Mouse (Mus musculus): Measurements from ENCODE around the gene Fam57b.

Gene Fam57b

DNA sequence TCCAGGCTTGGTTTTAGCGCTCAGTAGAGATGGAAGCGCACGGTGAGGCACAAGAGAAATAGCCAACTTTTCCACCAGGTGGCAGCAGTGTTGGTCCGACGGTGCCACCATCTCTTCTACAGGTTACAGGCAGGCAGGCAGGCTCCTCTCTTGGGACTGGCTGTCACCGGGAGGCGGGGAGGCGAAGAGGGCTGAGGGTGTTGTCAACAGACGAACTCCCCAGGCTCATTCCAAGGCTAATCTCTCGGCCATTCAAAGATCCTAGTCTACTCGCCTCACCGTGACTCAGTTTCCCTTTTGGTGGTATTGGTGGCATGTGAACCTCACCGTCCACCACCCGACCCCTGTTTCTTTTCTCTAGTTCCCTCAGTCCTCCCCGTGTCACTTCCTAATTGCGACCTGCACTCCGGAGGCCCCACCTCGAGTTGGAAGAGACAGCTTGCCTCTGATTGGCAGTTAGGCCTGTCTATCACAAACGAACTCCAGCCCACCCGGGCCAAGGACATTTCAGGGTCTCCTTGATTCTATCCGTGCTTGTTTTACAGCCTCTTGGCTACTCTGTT lies 34.6 kb downstream of the Fam57b start:
- peak; percentile 78 for DNase-seq

DNA sequence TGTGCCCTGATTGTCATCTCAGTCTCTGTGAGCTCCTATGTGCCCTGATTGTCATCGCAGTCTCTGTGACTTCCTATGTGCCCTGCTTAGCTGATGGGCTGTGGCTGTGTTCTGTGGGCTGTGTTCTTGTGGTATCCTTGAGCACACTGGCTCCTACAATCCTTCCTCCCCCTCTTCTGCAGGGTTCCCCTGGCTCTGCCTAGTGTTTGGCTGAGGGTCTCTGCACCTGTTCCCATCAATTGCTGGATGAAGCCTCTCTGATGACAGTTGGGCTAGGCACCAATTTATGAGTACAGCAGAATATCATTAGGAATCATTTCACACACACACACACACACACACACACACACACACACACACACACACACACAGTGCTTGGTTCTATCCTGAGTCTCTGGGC lies 35.8 kb downstream of the Fam57b start:
- no peak for DNase-seq

DNA sequence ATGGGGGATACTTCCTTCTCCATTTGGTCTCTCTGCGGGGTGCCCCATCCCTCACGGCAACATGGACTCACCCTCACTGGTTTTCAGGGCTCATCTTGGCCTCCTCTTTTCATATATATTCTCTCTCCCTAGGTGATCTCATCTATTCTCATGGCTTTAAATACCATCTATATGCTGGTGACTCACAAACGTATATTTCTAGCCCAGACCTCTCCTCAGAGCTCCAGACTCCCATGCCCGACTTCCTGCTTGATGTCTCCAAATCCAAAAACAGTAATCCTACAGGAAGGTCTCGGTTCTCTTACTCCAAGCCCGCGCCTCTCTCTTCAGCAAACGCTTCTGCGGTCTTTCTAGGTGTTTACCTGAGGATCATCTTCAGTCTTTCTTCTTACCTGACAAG lies 45.8 kb downstream of the Fam57b start:
- DNase-seq: no peak

DNA sequence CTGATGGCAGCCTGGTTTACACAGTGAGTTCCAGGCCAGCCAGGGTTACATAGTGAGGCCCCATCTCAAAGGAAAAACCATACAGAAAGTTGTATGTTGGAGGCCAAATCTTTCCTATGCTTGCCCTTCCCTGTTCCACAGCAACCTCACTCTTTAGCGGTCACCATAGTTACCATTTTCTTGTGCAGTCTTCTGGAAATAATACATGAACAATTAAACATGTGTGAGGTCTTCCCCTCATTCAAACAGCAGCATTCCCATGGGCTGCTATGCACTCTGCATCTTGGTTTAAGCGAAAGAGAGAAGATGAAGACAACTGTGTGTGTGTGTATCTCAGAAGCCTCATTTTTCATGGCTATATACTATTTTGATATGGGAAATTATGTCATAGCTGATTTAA lies 48.0 kb downstream of the Fam57b start:
- DNase-seq: no peak

DNA sequence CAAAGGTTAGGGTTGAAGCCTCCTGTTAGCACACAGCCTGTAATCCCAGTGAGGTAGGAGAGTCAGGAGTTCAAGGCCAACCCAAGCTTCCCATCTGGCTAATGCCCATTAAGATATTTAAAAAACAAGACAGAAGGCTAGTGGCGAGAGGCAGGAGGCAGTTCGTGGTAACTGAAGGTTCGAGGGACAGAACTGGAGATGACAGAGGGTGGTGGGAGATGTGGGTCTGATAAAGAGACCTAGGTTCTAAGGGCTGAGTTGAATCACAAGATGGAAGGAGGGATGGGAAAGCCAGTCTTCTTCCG lies 49.6 kb downstream of the Fam57b start, which contains the start of gene Doc2a:
TSS of gene Doc2a (plus strand) at position 301 of the 305 bp plus-strand sequence.
- DNase-seq: no peak

DNA sequence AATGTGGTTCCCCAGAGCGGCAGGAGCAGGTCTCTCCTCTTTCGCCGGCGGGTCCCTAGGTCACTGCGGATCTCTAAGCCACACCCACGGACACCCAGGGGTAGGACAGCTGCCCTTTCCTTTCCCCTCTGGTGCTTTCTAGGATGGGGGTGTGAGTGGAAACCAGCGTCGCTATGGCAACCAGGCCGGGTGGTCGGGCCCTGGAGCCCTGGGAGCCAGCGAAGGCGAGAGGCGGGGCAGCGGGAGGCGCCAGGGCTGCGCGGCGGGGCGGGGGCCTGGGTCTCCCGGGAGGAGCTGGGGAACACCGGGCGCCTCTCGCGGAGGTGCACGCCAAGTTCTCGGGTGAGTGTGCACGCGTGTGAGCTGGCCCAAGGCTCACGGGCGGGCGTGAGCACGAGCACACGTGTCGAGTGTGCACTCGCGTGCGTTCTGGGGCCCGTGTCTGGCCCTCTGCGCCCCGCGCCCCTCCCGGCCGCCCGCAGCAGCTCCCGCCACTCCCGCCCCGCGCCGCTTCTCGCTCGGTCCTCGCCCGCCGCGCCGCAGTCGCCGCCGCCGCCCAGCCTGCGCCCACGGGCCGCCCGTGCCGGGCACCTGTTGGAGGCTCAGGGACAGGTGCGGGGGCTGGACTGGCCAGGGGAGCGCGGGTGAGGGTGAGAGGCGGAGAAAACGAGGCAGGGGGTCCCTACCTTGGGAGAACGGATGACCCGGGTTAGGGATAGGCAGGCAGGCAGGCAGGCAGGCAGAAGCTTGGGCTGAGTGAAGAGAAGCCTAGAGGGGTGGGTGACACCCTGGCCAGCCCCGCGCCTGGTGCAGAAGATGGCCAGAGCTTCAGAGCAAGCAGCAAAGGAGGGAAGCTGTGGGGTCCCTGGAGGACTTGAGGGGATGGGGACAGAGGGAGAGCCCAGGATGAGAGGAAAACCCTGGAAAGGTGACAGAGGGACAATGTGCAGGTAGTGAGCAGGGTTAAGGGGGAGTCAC lies 50.2 kb downstream of the Fam57b start:
- no peak for DNase-seq

DNA sequence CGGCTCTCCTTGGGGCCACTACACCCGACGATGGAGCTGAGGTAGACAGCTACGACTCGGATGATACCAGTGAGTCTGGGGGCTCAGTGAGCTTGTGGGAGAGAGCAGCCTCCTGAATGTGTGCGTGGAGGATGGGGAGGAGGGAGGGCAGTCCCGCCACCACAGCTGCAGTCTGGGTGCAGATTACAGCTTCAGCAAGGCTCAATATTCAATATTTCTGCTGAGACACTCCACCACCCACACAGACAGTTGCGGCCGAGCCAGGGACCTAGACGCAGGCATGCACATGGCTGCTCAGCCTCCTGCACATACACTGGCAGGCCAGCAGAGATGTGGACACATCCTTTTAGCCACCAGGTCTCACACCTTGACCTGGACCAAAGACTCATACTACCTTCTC lies 51.3 kb downstream of the Fam57b start:
- DNase-seq: no peak

DNA sequence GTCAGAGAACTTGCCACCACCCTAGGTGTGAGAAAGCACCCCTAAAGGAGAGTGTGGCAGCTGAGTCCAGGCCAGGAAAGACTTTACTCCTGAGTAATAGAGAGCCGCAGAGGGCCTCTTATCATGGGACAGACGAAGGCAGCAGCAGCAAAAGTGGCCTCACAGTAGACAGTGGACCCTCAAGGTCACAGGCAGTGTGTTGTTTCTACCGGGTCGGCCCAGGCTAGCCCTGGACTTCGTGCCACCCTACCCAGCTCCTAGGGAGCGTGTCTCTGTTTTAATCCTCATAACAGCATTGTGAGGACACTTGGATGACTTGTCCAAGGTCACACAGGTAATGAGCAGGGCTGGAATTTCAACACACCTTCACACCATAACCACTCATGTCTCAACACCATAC lies 52.7 kb downstream of the Fam57b start:
- DNase-seq: no peak

DNA sequence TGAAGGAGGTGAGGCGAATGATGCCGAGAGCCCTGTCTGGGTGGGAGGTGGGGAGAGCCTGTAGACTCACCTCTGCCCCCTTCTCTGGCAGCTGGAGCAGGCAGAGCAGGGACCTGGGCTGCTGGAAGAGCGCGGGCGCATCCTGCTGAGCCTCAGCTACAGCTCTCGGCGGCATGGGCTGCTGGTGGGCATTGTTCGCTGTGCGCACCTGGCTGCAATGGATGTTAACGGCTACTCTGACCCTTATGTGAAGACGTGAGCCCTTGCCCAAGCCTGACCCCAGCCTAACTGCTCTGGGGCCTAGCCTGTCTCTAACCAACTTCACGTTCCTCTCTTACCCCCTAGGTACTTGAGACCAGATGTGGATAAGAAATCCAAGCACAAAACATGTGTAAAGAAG lies 53.7 kb downstream of the Fam57b start:
- no peak for DNase-seq

DNA sequence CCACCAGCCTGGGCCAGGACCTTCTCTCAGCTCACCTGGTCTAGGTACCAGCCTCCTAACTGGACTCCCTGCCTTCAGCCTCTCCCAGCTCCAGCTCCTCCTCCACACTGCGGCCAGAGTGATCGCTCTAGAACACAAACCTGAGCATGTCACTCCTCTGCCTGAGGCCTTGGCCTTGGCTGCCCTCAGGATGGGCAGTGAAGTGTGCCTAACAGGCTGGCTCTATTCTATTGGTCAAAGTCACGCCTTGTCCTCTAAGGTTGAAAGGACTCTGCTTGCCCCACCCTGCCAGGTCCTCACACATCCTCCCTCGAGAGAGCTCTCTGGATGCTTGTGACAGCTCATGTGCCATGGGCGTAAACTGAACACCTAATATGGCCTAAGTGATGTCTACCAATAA lies 56.0 kb downstream of the Fam57b start:
- no peak for DNase-seq

DNA sequence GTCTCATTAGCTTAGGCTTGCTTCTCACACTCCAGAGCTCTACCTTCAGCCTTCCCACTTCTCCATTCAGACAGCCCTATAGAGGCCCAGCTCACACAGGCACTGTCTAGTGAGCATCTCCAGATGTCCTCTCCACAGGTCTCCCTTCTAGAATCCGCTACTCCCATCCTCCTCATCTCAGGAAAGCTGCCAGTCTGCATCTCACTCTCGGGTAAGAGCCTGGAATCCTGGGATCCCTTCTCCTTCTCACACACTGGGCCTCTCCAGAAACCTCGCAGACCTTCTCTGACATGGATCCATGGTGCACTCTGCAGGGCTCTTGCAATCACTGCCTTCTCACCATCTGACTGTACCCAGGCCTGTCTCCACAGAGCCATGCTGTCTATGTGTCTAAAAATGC lies 58.2 kb downstream of the Fam57b start:
- no peak for DNase-seq

DNA sequence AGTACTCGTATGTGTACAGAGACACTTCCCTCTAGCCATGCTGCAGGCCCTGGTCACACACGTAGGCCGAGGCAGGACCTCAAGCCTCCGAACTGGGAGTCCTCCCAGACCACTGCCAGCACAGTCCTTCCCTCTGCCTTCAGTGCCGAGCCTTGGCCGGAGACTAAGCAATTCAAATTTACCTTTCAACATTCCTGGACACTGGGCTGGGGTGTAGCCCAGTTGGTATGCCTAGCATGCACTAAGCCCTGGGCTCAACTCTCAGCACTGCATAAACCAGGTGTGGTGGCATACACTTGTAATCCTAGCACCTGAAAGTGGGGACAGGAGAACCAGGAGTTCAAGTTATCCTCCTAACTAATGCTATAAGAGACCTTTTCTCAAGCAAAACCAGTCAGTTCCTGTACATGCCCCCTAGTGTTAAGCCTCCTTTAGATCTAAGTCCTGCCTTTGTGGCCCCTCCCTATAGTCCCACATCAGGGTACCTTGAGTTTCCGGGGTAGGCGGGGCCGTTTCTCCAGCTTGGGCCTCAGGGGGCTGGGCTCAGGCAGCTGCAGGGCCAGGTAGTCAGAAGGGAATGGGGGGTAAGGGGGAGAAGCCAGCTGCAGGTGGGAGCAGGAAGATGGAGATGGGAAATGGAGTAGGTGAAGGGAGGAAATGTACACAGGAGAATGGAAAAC lies 59.4 kb downstream of the Fam57b start:
- no peak for DNase-seq

DNA sequence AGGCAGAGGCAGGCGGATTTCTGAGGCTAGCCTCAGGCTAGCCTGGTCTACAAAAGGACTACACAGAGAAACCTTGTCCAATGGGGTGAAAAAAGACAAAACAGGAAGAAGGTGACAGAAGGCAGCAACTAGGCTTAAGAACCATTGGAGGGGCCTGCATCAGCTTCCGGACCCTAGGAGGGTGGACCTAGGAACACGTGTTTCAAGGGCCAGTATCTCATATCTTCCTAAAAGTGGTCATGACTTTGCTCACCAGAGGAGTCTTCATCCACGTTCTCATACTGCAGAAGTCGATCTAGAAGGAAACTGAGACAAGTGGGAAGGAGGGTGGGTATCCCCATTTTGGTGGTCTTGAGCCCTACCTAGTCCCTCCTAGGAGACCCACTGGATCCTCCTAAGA lies 63.5 kb downstream of the Fam57b start:
- DNase-seq: no peak

DNA sequence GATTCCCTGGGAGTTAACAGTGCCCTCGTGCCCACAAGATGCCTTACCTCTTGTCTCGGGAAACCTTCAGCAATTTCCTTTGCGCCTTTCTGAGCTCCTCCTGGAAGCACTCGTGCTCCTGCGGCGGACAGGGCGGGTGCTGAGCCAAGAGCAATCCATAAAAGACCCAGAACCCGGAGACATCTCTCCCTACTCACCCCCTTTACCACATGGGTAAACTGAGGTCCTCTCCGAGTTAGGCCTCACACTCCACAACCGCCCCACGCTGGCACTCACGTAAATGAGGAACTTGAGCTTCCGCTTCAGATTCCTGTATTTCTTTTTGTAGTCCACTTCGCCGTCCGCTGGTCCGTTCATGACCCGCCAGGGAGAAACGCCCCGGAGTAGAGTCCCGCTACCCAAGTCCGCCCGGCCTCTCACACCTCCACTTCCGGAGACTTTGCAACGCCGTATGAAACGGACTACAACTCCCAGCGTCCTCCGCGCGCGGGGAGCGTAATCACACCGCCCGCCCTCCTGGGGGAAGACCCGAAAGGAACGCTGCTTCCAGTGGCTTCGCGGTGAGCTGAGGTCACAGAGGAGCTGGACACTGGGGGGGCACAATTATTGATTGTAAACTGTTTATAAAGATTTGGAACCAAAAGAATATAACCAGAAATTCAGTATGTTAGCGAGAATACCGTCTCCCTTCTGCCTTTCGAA lies 64.1 kb downstream of the Fam57b start, which contains the start of gene Hirip3:
TSS of gene Hirip3 (plus strand) at position 544 of the 702 bp plus-strand sequence.
- peak; percentile 96 for DNase-seq

DNA sequence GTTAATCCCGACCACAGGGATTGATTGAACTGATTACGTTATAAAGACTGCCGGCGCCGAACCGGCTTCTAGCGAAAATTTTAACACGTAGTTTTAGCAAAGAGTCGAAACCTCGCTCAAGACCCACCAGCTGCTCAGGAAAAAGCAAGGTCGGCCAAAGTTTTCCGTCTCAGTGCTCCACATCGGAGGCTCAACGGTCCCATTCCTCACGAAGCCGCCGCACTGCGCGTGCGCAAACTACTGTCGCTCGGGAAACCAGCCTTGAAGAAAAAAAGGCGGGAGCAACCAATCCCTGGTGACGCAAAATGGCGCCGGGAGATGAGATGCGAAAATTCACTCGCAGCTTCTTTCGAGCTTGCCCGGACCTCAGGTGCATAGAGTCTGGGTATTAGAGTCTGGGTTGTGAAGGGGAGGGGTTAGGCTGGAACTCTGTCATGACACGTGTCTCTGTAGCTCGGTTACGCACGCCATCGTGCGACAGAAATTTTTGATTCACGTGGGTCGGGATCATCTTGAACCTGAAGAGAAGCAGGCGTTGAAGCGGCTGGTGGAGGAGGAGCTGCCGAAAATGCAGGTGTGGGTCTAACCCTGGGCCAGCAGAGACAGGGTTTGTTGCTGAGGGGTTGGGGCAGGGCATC lies 64.8 kb downstream of the Fam57b start, which contains the start of gene Ino80e:
TSS of gene Ino80e (minus strand) at position 231 of the 638 bp plus-strand sequence.
- DNase-seq: peak; percentile 95

DNA sequence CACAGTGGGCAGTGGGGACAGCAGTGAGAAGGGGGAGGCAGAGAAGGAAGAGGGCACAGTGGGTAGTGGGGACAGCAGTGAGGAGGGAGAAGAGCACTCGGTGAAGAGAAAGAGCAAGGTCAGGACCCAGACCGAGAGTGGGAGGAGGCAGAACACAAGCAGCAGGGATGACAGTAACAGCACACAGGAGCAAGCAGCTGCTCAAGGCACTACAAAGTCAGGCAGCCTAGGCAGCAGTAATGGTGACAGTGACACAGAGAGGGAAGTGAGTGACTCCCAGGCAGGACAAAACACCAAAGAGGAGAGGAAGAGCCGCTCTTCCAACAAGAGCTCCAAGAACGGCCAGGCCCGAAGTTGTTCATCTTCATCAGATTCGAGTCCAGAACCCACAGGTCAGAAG lies 66.3 kb downstream of the Fam57b start:
- DNase-seq: no peak

DNA sequence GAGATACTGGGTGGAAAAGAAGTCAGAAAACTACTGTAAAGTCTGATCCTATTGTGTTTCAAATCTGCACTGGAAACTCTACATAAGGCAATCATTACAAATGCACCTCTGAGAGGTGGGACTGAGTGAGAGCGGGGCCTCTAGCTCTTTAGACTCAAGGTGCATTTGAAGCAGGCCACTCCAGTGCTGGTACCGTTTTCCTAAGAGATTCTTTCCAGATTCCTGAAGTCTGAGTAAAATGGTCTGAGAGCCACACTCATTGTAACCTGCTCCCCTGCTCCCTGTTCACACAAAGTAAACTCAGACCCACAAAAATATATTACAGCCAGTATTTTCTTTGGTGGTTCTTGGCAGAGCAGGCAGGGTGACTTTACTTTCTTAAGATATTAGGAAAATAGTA lies 70.1 kb downstream of the Fam57b start:
- DNase-seq: no peak

DNA sequence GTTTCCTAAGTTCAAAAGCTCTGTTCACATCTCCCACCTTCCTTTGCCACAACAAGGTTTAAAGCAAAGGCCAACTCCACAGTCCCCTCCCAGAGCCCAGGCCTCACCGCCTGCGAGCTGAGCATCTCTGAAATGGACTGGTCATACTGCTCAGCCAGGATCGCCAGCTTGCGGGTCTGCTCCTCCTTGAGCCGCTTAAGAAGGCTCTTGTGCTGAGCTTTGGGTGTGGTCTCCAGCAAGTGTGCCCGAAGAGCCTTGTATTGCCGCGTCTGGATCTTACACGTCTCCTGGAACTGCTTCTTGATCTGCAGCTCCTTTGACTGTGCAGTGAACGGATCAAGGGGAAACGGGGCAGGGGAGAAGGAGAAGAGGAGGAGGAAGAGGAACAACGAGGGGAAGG lies 70.5 kb downstream of the Fam57b start:
- no peak for DNase-seq

DNA sequence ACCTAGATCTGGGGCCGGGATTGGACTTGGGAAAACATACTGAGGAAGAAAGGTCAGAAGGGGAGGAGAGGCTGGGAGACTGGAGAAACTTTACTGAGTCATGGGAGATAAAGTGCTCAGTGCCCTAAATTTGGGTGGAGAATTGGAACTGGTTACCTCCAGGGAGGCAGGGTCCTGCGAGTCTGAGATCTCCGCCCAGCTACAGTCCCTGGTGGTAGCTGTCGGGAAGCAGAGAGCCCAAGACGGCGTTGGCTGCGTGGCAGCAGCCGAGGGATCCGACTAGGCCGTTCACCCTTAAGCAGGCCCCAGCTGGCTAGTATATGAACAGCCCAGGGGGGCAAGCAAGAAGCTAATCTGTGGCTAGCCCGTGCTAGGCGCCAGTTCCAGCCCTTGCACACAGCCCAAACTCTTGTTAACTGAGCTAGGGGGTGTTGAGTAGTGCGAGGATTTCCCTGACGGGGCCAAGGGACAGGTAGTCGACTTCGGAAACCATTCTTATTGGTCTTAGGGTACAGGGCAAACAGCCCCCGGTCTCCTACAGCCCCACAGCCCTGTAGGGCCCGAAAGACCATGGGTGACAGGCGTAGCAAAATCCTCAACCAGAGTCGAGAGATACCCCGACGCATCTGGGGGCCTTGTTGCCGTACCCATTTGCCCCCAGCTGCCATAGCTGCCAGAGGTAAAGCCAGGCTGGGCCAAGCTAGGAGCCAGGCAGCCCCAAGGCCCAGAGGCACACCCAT lies 72.5 kb downstream of the Fam57b start:
- no peak for DNase-seq

DNA sequence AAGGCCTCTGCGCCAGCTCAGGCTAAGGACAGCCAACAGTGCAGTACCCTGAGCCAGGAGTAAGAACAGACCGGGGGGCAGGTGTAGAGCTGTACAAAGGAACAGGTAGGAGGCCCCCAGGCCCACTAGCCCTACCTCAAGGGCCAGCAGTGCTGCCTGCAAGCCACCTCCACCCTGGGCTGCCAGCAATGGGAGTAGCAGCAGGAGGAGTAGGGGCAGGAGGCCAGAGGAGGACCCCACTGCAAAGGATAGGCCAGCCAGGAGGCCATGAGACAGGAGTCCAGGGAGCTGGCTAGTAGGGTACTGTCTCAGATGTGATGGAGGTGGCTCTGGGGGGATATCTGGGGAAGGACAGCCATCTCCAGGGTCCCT lies 73.0 kb downstream of the Fam57b start:
- no peak for DNase-seq

DNA sequence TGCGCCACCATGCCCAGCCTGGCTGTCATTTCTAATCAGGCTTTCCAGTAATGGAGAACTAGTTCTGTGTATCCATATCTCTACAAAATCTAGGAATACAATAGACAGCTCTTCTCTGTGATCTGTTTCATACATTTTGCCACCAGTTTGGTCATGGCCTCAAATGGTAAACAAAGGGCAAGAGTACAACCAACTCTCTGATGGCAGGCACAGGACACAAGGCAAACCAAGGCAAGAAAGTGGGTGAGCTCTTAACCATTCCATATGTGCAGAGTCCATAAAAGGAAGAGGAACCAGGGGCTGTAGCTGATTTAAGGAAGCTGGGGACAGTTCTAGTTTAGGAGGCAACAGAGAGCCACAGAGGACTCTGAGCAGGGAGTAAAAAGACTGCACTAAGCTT lies 79.8 kb downstream of the Fam57b start:
- no peak for DNase-seq

Measured in liver (tissue).